Mouse (Mus musculus) forebrain, embryonic 16.5 days (tissue): ENCODE results near the gene Lrrc28. TPM values are rescaled to one million over a fixed set of nuclear protein-coding genes. Genes with fewer than 3 reads are reported as not detected.
"Not testable (repeated sequence)": the region's sequence is repeated elsewhere in the genome, so short reads cannot be mapped to it uniquely, and the experiment has no call there.

Experiments
- ATAC-seq: fragments of 200-750 bp; cut with Nextera tagmentation; 2 replicates; pipeline ENCODE4 v1.8.0; 2017; ENCODE audit warnings: mild to moderate bottlenecking, moderate library complexity
- H3K27ac ChIP-seq: fragments of 300-500 bp; sonication (generic); 2 replicates; pipeline ENCODE4 v1.5.1; 2014; ENCODE audit warnings: low read length, control low read depth
- H3K27me3 ChIP-seq: fragments of 300-500 bp; sonication (generic); replicated peaks from 2 replicates; pipeline ENCODE4 v1.6.1; 2014; ENCODE audit warnings: low read length; ENCODE audit not compliant: control insufficient read depth, insufficient read depth
- H3K36me3 ChIP-seq: fragments of 300-500 bp; sonication (generic); 2 replicates; pipeline ENCODE4 v1.6.1; 2014; ENCODE audit not compliant: control insufficient read depth, insufficient read depth
- H3K4me1 ChIP-seq: fragments of 300-500 bp; sonication (generic); replicated peaks from 2 replicates; pipeline ENCODE4 v1.6.1; 2014; ENCODE audit warnings: low read length; ENCODE audit not compliant: control insufficient read depth, insufficient read depth
- H3K4me2 ChIP-seq: fragments of 300-500 bp; sonication (generic); 2 replicates; pipeline ENCODE4 v1.6.1; 2014; ENCODE audit warnings: mild to moderate bottlenecking, low read length, control low read depth
- H3K4me3 ChIP-seq: fragments of 300-500 bp; sonication (generic); replicated peaks from 2 replicates; pipeline ENCODE4 v1.5.1; 2014; ENCODE audit warnings: mild to moderate bottlenecking, low read length, control low read depth
- H3K9ac ChIP-seq: fragments of 300-500 bp; sonication (generic); replicated peaks from 2 replicates; pipeline ENCODE4 v1.6.1; 2014; ENCODE audit warnings: low read depth, low read length, control low read depth
- H3K9me3 ChIP-seq: fragments of 300-500 bp; sonication (generic); 2 replicates; pipeline ENCODE4 v1.6.1; 2016; ENCODE audit warnings: low read length; ENCODE audit not compliant: control insufficient read depth
- WGBS: fragments of 180-500 bp; shearing (Covaris S2); extraction: QIAGEN DNeasy Blood & Tissue Kit; methylation state at CpG from one replicate; pipeline ENCODE4 v1.1.7; 2014; 5-methylcytosine and 5-hydroxymethylcytosine counted together
- polyA plus RNA-seq: library from polyadenylated mRNA; unstranded; fragments of >200 nt; fragmentation: Nextera tagmentation; extraction: Ambion mirVana; gene quantifications from 2 replicates; pipeline ENCODE4 v1.2.1, GENCODE M21; 2015

Gene Lrrc28
- polyA plus RNA-seq, 1 experiment from 2014 or later: 31.9 TPM

DNA sequence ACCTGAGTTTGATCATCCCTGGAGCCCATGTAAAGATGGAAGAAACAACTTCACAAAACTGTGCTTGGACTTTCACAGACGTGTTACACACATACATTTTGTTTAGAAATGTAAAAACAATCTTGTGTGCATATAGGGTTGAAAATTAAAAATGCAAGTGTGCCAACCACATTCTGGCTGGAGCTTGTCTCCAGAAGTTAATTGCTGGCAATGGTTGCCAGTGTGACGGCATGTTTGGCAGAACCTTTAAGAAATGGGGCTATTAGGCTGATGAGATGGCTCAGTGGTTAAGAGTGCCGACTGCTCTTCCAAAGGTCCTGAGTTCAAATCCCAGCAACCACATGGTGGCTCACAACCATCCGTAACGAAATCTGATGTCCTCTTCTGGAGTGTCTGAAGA is 123.3 kb downstream of the Lrrc28 start:
- WGBS: 49% methylated on average over 3 of the region's 5 CpGs
- not testable (repeated sequence) for H3K4me3 ChIP-seq, ATAC-seq, H3K36me3 ChIP-seq, H3K9ac ChIP-seq, H3K9me3 ChIP-seq, H3K4me1 ChIP-seq, H3K27me3 ChIP-seq, H3K4me2 ChIP-seq, H3K27ac ChIP-seq

- no peak for ATAC-seq
- no peak overlapping the region for H3K27ac ChIP-seq
- no peak overlapping the region for H3K4me3 ChIP-seq
- no peaks in the 10 kb centered on the region; the same call in 1 of the 2 replicates for H3K4me1 ChIP-seq
- no peaks in the 10 kb centered on the region for H3K9me3 ChIP-seq
- no peaks in the 10 kb centered on the region for H3K36me3 ChIP-seq
- H3K4me2 ChIP-seq: no peak overlapping the region
- WGBS: 78% methylated on average over 4 of the region's 4 CpGs
- no peak overlapping the region for H3K9ac ChIP-seq
- H3K27me3 ChIP-seq: no peaks in the 10 kb centered on the region
These were observed 124.1 kb downstream of the Lrrc28 start for GRCm38 (mm10) chr7:67520959-67521358.

DNA sequence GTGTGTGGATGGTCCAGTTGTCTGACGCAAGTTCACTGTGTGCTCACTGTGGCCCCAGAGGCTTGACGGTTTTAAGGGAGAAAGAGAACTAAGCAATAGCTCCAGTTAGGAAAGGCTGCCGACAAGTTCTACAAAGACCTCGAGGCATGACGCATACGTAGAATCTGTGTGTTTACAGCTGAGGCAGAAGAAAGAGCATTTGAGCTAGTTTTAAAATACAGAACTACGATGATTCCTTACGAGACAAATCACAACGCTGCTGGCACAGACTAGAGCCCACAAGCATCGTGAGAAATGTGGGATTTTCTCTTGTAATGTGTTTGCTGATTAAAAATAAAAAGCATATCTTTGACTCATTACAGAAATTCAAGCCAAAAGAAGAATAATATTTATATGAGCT is 125.1 kb downstream of the Lrrc28 start:
- Histone ChIP-seq H3K27me3 (no peaks in the 10 kb centered on the region), H3K4me1 (no peaks in the 10 kb centered on the region; the same call in 1 of the 2 replicates), H3K9me3 (no peaks in the 10 kb centered on the region), H3K4me2 (no peak overlapping the region), H3K9ac (no peak overlapping the region), H3K4me3 (no peak overlapping the region), H3K36me3 (no peaks in the 10 kb centered on the region), H3K27ac (no peak overlapping the region)
- ATAC-seq: no peak
- 84% methylated on average over 10 of the region's 10 CpGs for WGBS

- Histone ChIP-seq H3K36me3 (no peaks in the 10 kb centered on the region), H3K27ac (no peak overlapping the region), H3K9me3 (no peaks in the 10 kb centered on the region), H3K9ac (no peak overlapping the region), H3K27me3 (no peaks in the 10 kb centered on the region), H3K4me2 (no peak overlapping the region), H3K4me3 (no peak overlapping the region), H3K4me1 (peaks cover 6% of the 10 kb centered on the region; the same call in 1 of the 2 replicates)
- ATAC-seq: 0 out of 2 replicates have a peak, but pooled peaks have one; percentile 12
- 88% methylated on average over 9 of the region's 9 CpGs for WGBS
These were observed 129.4 kb downstream of the Lrrc28 start for GRCm38 (mm10) chr7:67515621-67516020.

DNA sequence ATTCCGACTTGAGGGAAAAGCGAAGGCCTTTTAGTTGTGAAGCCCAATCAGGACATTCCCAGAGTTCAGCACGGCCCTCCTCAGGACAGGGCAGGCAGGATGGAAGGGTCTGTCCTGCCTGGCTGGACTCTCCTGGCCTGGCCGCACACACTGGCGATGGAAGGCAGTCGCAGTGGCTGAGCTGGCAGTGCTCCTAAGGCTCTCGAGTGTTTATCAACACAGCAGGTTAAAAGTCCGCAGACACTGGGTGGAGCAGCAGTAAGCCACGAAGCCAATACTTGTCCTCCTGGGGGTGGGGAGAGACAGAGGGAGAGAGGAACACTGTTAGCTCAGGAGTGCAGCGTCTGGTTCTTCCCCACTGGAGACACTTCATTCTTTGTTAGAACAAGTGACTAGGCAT is 130.2 kb downstream of the Lrrc28 start:
- H3K27me3 ChIP-seq: no peaks in the 10 kb centered on the region
- no peak overlapping the region for H3K4me3 ChIP-seq
- 70% methylated on average over 10 of the region's 10 CpGs for WGBS
- no peak overlapping the region for H3K27ac ChIP-seq
- H3K9ac ChIP-seq: no peak overlapping the region
- H3K36me3 ChIP-seq: no peaks in the 10 kb centered on the region
- H3K4me2 ChIP-seq: no peak overlapping the region
- H3K4me1 ChIP-seq: peaks cover 6% of the 10 kb centered on the region; the same call in 1 of the 2 replicates
- H3K9me3 ChIP-seq: no peaks in the 10 kb centered on the region
- no peak for ATAC-seq

DNA sequence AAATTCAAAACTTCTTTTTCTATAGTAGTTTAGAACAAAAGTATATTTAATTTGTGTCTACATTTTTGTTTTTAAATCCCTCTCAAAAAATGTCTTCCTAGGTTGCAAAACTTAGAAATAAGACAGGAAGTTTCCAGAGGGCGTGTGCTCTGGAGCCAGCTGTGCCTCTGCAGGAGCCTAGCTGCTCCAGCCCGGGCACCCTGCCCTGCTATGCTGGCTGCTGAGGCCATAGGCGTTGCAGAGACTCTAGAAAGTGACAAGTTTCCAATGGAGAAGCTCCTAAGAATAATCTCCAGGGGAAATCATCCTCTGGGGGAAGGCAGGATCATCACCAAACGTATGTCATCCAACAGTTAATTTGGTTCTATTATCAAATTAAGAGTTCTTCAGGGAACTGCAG is 130.7 kb downstream of the Lrrc28 start:
- no peak for ATAC-seq
- no peak overlapping the region for H3K27ac ChIP-seq
- H3K4me2 ChIP-seq: no peak overlapping the region
- H3K27me3 ChIP-seq: no peaks in the 10 kb centered on the region
- no peaks in the 10 kb centered on the region for H3K36me3 ChIP-seq
- H3K4me3 ChIP-seq: no peak overlapping the region
- 74% methylated on average over 4 of the region's 4 CpGs for WGBS
- peaks cover 6% of the 10 kb centered on the region; the same call in 1 of the 2 replicates for H3K4me1 ChIP-seq
- no peak overlapping the region for H3K9ac ChIP-seq
- no peaks in the 10 kb centered on the region for H3K9me3 ChIP-seq

- Histone ChIP-seq H3K36me3 (no peaks in the 10 kb centered on the region), H3K4me3 (no peak overlapping the region), H3K9me3 (no peaks in the 10 kb centered on the region), H3K27me3 (no peaks in the 10 kb centered on the region), H3K9ac (no peak overlapping the region), H3K4me2 (no peak overlapping the region), H3K4me1 (peaks cover 6% of the 10 kb centered on the region; the same call in 1 of the 2 replicates), H3K27ac (no peak overlapping the region)
- WGBS: 57% methylated on average over 4 of the region's 4 CpGs
- peak; percentile 45; the same call in 1 of the 2 replicates for ATAC-seq
These were observed 131.4 kb downstream of the Lrrc28 start for GRCm38 (mm10) chr7:67513656-67514055.

- Histone ChIP-seq H3K27me3 (no peaks in the 10 kb centered on the region), H3K9me3 (no peaks in the 10 kb centered on the region), H3K36me3 (no peaks in the 10 kb centered on the region), H3K4me1 (peaks cover 6% of the 10 kb centered on the region; the same call in 1 of the 2 replicates), H3K4me3 (no peak overlapping the region), H3K27ac (no peak overlapping the region), H3K4me2 (no peak overlapping the region), H3K9ac (no peak overlapping the region)
- ATAC-seq: no peak
- 82% methylated on average over 7 of the region's 7 CpGs for WGBS
These were observed 133.5 kb downstream of the Lrrc28 start for GRCm38 (mm10) chr7:67511606-67512005.

- Histone ChIP-seq H3K9me3 (no peaks in the 10 kb centered on the region), H3K4me2 (no peak overlapping the region), H3K9ac (peak overlapping the region; percentile 24; the same call in 1 of the 2 replicates), H3K27me3 (no peaks in the 10 kb centered on the region), H3K27ac (peak overlapping the region; percentile 35; the same call in 1 of the 2 replicates), H3K36me3 (no peaks in the 10 kb centered on the region), H3K4me3 (no peak overlapping the region), H3K4me1 (peaks cover 13% of the 10 kb centered on the region)
- WGBS: 35% methylated on average over 7 of the region's 7 CpGs
- ATAC-seq: peak; percentile 76; the same call in 1 of the 2 replicates
These were observed 141.6 kb downstream of the Lrrc28 start for GRCm38 (mm10) chr7:67503281-67504010.
